Mouse (Mus musculus) midbrain, embryonic 16.5 days (tissue): ENCODE measurements around the gene Adss. TPM values are rescaled to one million over a fixed set of nuclear protein-coding genes. Genes with fewer than 3 reads are reported as not detected.

Experiments used
- ATAC-seq: fragments of 200-750 bp; cut with Nextera tagmentation; 2 replicates; pipeline ENCODE4 v1.8.0; 2017; ENCODE audit warnings: moderate TSS enrichment
- H3K27ac ChIP-seq: fragments of 300-500 bp; sonication (generic); 2 replicates; pipeline ENCODE4 v1.5.1; 2014; ENCODE audit warnings: mild to moderate bottlenecking, low read length, mixed read lengths
- H3K27me3 ChIP-seq: fragments of 300-500 bp; sonication (generic); 2 replicates; pipeline ENCODE4 v1.6.1; 2014; ENCODE audit warnings: low read depth, low read length, mixed read lengths; ENCODE audit not compliant: control insufficient read depth, insufficient read depth
- H3K36me3 ChIP-seq: fragments of 300-500 bp; sonication (generic); 2 replicates; pipeline ENCODE4 v1.6.1; 2014; ENCODE audit warnings: mild to moderate bottlenecking, low read length, moderate library complexity, mixed read lengths; ENCODE audit not compliant: control insufficient read depth, insufficient read depth
- H3K4me1 ChIP-seq: fragments of 300-500 bp; sonication (generic); 2 replicates; pipeline ENCODE4 v1.6.1; 2014; ENCODE audit warnings: mild to moderate bottlenecking, low read length, mixed read lengths; ENCODE audit not compliant: control insufficient read depth, insufficient read depth
- H3K4me2 ChIP-seq: fragments of 300-500 bp; sonication (generic); 2 replicates; pipeline ENCODE4 v1.6.1; 2014; ENCODE audit warnings: mild to moderate bottlenecking, low read length, mixed read lengths
- H3K4me3 ChIP-seq: fragments of 300-500 bp; sonication (generic); 2 replicates; pipeline ENCODE4 v1.5.1; 2014; ENCODE audit warnings: low read depth, mild to moderate bottlenecking, low read length, moderate library complexity, mixed read lengths
- H3K9ac ChIP-seq: fragments of 300-500 bp; sonication (generic); 2 replicates; pipeline ENCODE4 v1.6.1; 2014; ENCODE audit warnings: low read depth, low read length, mixed read lengths
- H3K9me3 ChIP-seq: fragments of 300-500 bp; sonication (generic); replicated peaks from 2 replicates; pipeline ENCODE4 v1.6.1; 2014; ENCODE audit warnings: mild to moderate bottlenecking, low read length, mixed read lengths; ENCODE audit not compliant: control insufficient read depth, poor library complexity, severe bottlenecking
- WGBS: fragments of 180-500 bp; shearing (Covaris S2); extraction: QIAGEN DNeasy Blood & Tissue Kit; methylation state at CpG from one replicate; pipeline ENCODE4 v1.1.7; 2014; 5-methylcytosine and 5-hydroxymethylcytosine counted together
- polyA plus RNA-seq: library from polyadenylated mRNA; unstranded; fragments of >200 nt; fragmentation: Nextera tagmentation; extraction: Ambion mirVana; gene quantifications from 2 replicates; pipeline ENCODE4 v1.2.1, GENCODE M21; 2015

Gene Adss
- polyA plus RNA-seq, 1 experiment from 2014 or later: 54.8 TPM

GRCm38 (mm10) chr1:177731973-177732372 is 64.3 kb downstream of the Adss start:
- H3K27me3 ChIP-seq: no peaks in the 10 kb centered on the region

GRCm38 (mm10) chr1:177729043-177730024 is 67.0 kb downstream of the Adss start, which contains the start of gene 1700016C15Rik:
1700016C15Rik (plus strand) TSS chr1:177729814.
- no peak within 1 kb of the TSS for H3K4me2 ChIP-seq
- no peaks in the 10 kb centered on the region for H3K4me1 ChIP-seq
- H3K27me3 ChIP-seq: no peaks in the 10 kb centered on the region
- no peaks in the 10 kb centered on the region for H3K36me3 ChIP-seq
- H3K9ac ChIP-seq: no peak within 1 kb of the TSS
- ATAC-seq: no peak
- H3K9me3 ChIP-seq: no peaks in the 10 kb centered on the region
- H3K27ac ChIP-seq: no peak within 1 kb of the TSS
- 26% methylated on average over 11 of the region's 11 CpGs for WGBS
- H3K4me3 ChIP-seq: no peak within 1 kb of the TSS

More at GRCm38 (mm10) chr1:177731973-177732372, 64.3 kb downstream of the Adss start:
- WGBS: 94% methylated on average over 3 of the region's 3 CpGs
- H3K9me3 ChIP-seq: no peaks in the 10 kb centered on the region
- no peak overlapping the region for H3K9ac ChIP-seq
- H3K4me2 ChIP-seq: no peak overlapping the region
- H3K36me3 ChIP-seq: no peaks in the 10 kb centered on the region
- H3K4me3 ChIP-seq: no peak overlapping the region
- no peaks in the 10 kb centered on the region for H3K4me1 ChIP-seq
- no peak overlapping the region for H3K27ac ChIP-seq
- ATAC-seq: no peak

- H3K9me3 ChIP-seq: no peaks in the 10 kb centered on the region
- no peak overlapping the region for H3K4me2 ChIP-seq
- H3K27me3 ChIP-seq: no peaks in the 10 kb centered on the region
- H3K36me3 ChIP-seq: no peaks in the 10 kb centered on the region
- WGBS: 93% methylated on average over 3 of the region's 3 CpGs
- no peak for ATAC-seq
- no peaks in the 10 kb centered on the region for H3K4me1 ChIP-seq
- H3K27ac ChIP-seq: no peak overlapping the region
- H3K4me3 ChIP-seq: no peak overlapping the region
- no peak overlapping the region for H3K9ac ChIP-seq
These were observed 68.3 kb downstream of the Adss start for GRCm38 (mm10) chr1:177727883-177728525.

- no peaks in the 10 kb centered on the region for H3K9me3 ChIP-seq
- no peak overlapping the region for H3K9ac ChIP-seq
- ATAC-seq: no peak
- H3K27me3 ChIP-seq: no peaks in the 10 kb centered on the region
- H3K27ac ChIP-seq: no peak overlapping the region
- no peak overlapping the region for H3K4me3 ChIP-seq
- H3K36me3 ChIP-seq: no peaks in the 10 kb centered on the region
- no peak overlapping the region for H3K4me2 ChIP-seq
- H3K4me1 ChIP-seq: no peaks in the 10 kb centered on the region
- 84% methylated on average over 5 of the region's 5 CpGs for WGBS
These were observed 69.4 kb downstream of the Adss start for GRCm38 (mm10) chr1:177726870-177727269.

- no peaks in the 10 kb centered on the region for H3K4me1 ChIP-seq
- H3K4me3 ChIP-seq: no peak overlapping the region
- no peaks in the 10 kb centered on the region for H3K27me3 ChIP-seq
- ATAC-seq: no peak
- H3K9ac ChIP-seq: no peak overlapping the region
- H3K36me3 ChIP-seq: no peaks in the 10 kb centered on the region
- WGBS: 87% methylated on average over 4 of the region's 4 CpGs
- no peaks in the 10 kb centered on the region for H3K9me3 ChIP-seq
- H3K4me2 ChIP-seq: no peak overlapping the region
- H3K27ac ChIP-seq: no peak overlapping the region
These were observed 72.5 kb downstream of the Adss start for GRCm38 (mm10) chr1:177723786-177724185.

GRCm38 (mm10) chr1:177719029-177719427 is 77.3 kb downstream of the Adss start:
- 76% methylated on average over 3 of the region's 3 CpGs for WGBS
- H3K4me3 ChIP-seq: no peak overlapping the region
- no peaks in the 10 kb centered on the region for H3K4me1 ChIP-seq
- H3K9ac ChIP-seq: no peak overlapping the region
- H3K27ac ChIP-seq: no peak overlapping the region
- H3K27me3 ChIP-seq: no peaks in the 10 kb centered on the region
- ATAC-seq: no peak
- H3K4me2 ChIP-seq: no peak overlapping the region
- no peaks in the 10 kb centered on the region for H3K9me3 ChIP-seq
- H3K36me3 ChIP-seq: no peaks in the 10 kb centered on the region

- Histone ChIP-seq H3K36me3 (no peaks in the 10 kb centered on the region), H3K27me3 (no peaks in the 10 kb centered on the region), H3K9ac (no peak overlapping the region), H3K4me1 (no peaks in the 10 kb centered on the region), H3K9me3 (no peaks in the 10 kb centered on the region), H3K4me3 (no peak overlapping the region), H3K4me2 (no peak overlapping the region), H3K27ac (no peak overlapping the region)
- WGBS: 52% methylated on average over 11 of the region's 11 CpGs
- ATAC-seq: no peak
These were observed 77.8 kb downstream of the Adss start for GRCm38 (mm10) chr1:177718340-177719028.

GRCm38 (mm10) chr1:177717057-177717835 is 79.1 kb downstream of the Adss start:
- Histone ChIP-seq H3K36me3 (no peaks in the 10 kb centered on the region), H3K9ac (no peak overlapping the region), H3K27me3 (no peaks in the 10 kb centered on the region), H3K4me2 (no peak overlapping the region), H3K4me1 (no peaks in the 10 kb centered on the region), H3K9me3 (no peaks in the 10 kb centered on the region), H3K27ac (no peak overlapping the region), H3K4me3 (no peak overlapping the region)
- 75% methylated on average over 7 of the region's 7 CpGs for WGBS
- no peak for ATAC-seq
